Mouse (Mus musculus) midbrain, embryonic 13.5 days (tissue): ENCODE data around the gene Gm11549. TPM values are rescaled to one million over a fixed set of nuclear protein-coding genes. Genes with fewer than 3 reads are reported as not detected.
A peak's percentile ranks its signal among the peaks of the same experiment; 100 is the strongest.

ENCODE experiments used
- ATAC-seq: fragments of 200-750 bp; cut with Nextera tagmentation; 2 replicates; pipeline ENCODE4 v1.8.0; 2017; ENCODE audit warnings: mild to moderate bottlenecking, moderate TSS enrichment, moderate library complexity
- H3K27ac ChIP-seq: fragments of 300-500 bp; sonication (generic); 2 replicates; pipeline ENCODE4 v1.5.1; 2015; ENCODE audit warnings: inconsistent platforms, mild to moderate bottlenecking, moderate library complexity
- H3K27me3 ChIP-seq: fragments of 300-500 bp; sonication (generic); 2 replicates; pipeline ENCODE4 v1.6.1; 2015; ENCODE audit warnings: mild to moderate bottlenecking, inconsistent platforms
- H3K36me3 ChIP-seq: fragments of 300-500 bp; sonication (generic); 2 replicates; pipeline ENCODE4 v1.6.1; 2015; ENCODE audit warnings: mild to moderate bottlenecking, inconsistent platforms
- H3K4me1 ChIP-seq: fragments of 300-500 bp; sonication (generic); replicated peaks from 2 replicates; pipeline ENCODE4 v1.6.1; 2015; ENCODE audit warnings: inconsistent platforms
- H3K4me2 ChIP-seq: fragments of 300-500 bp; sonication (generic); replicated peaks from 2 replicates; pipeline ENCODE4 v1.6.1; 2015; ENCODE audit warnings: moderate library complexity, mild to moderate bottlenecking, inconsistent platforms
- H3K4me3 ChIP-seq: fragments of 300-500 bp; sonication (generic); replicated peaks from 2 replicates; pipeline ENCODE4 v1.5.1; 2015; ENCODE audit warnings: mild to moderate bottlenecking, inconsistent platforms
- H3K9ac ChIP-seq: fragments of 300-500 bp; sonication (generic); replicated peaks from 2 replicates; pipeline ENCODE4 v1.6.1; 2015; ENCODE audit warnings: mild to moderate bottlenecking, inconsistent platforms
- H3K9me3 ChIP-seq: fragments of 300-500 bp; sonication (generic); 2 replicates; pipeline ENCODE4 v1.6.1; 2016; ENCODE audit warnings: mild to moderate bottlenecking, inconsistent platforms
- WGBS: fragments of 180-500 bp; shearing (Covaris S2); methylation state at CpG from one replicate; pipeline ENCODE4 v1.1.7; 2015; 5-methylcytosine and 5-hydroxymethylcytosine counted together
- polyA plus RNA-seq: library from polyadenylated mRNA; unstranded; fragments of >200 nt; fragmentation: Nextera tagmentation; extraction: Ambion mirVana; gene quantifications from 2 replicates; pipeline ENCODE4 v1.2.1, GENCODE M21; 2015

Gene Gm11549
- polyA plus RNA-seq: 0.52 and 0.71 TPM in 2 replicates

GRCm38 (mm10) chr3:36521073-36522060 lies at the start of gene Gm11549:
Gm11549 (minus strand) TSS chr3:36521813.
- H3K27ac ChIP-seq: no peak within 1 kb of the TSS
- WGBS: under 1% methylated on average over 51 of the region's 51 CpGs

GRCm38 (mm10) chr3:36569836-36570235 lies 48.2 kb upstream of the Gm11549 start:
- no peak for ATAC-seq
- Histone ChIP-seq H3K36me3 (peaks cover 42% of the 10 kb centered on the region), H3K9me3 (no peaks in the 10 kb centered on the region), H3K4me1 (peaks cover 29% of the 10 kb centered on the region), H3K9ac (peak overlapping the region; percentile 73; the same call in 1 of the 2 replicates), H3K4me3 (peak overlapping the region; percentile 80), H3K4me2 (peak overlapping the region; percentile 100), H3K27me3 (no peaks in the 10 kb centered on the region), H3K27ac (no peak overlapping the region)
- 87% methylated on average over 5 of the region's 5 CpGs for WGBS

More at GRCm38 (mm10) chr3:36521073-36522060, at the start of gene Gm11549:
- Histone ChIP-seq H3K27me3 (peaks cover 27% of the 10 kb centered on the region), H3K4me1 (peaks cover 16% of the 10 kb centered on the region), H3K9ac (peak within 1 kb of the TSS; percentile 75), H3K36me3 (no peaks in the 10 kb centered on the region), H3K4me3 (peak within 1 kb of the TSS; percentile 66), H3K4me2 (peak within 1 kb of the TSS; percentile 96), H3K9me3 (no peaks in the 10 kb centered on the region)
- ATAC-seq: peak; percentile 80

GRCm38 (mm10) chr3:36563666-36564065 lies 42.1 kb upstream of the Gm11549 start:
- Histone ChIP-seq H3K36me3 (peaks cover 86% of the 10 kb centered on the region), H3K4me3 (no peak overlapping the region), H3K27ac (no peak overlapping the region), H3K9me3 (no peaks in the 10 kb centered on the region), H3K9ac (no peak overlapping the region), H3K4me2 (no peak overlapping the region), H3K27me3 (no peaks in the 10 kb centered on the region), H3K4me1 (no peaks in the 10 kb centered on the region)
- no peak for ATAC-seq
- 94% methylated on average over 3 of the region's 3 CpGs for WGBS

- Histone ChIP-seq H3K36me3 (peaks cover 88% of the 10 kb centered on the region), H3K4me1 (no peaks in the 10 kb centered on the region), H3K27ac (no peak overlapping the region), H3K9me3 (no peaks in the 10 kb centered on the region), H3K4me2 (no peak overlapping the region), H3K9ac (no peak overlapping the region), H3K27me3 (no peaks in the 10 kb centered on the region), H3K4me3 (no peak overlapping the region)
- WGBS: 87% methylated on average over 4 of the region's 4 CpGs
- ATAC-seq: no peak
These were observed 38.0 kb upstream of the Gm11549 start for GRCm38 (mm10) chr3:36559606-36560005.

- no peaks in the 10 kb centered on the region for H3K27me3 ChIP-seq
- H3K4me3 ChIP-seq: no peak overlapping the region
- ATAC-seq: no peak
- H3K9ac ChIP-seq: no peak overlapping the region
- H3K4me1 ChIP-seq: peaks cover 9% of the 10 kb centered on the region
- no peak overlapping the region for H3K4me2 ChIP-seq
- WGBS: 97% methylated on average over 1 of the region's 1 CpGs
- no peak overlapping the region for H3K27ac ChIP-seq
- peaks cover 75% of the 10 kb centered on the region for H3K36me3 ChIP-seq
- no peaks in the 10 kb centered on the region for H3K9me3 ChIP-seq
These were observed 36.0 kb upstream of the Gm11549 start for GRCm38 (mm10) chr3:36557601-36558000.

- H3K9me3 ChIP-seq: no peaks in the 10 kb centered on the region
- peak within 1 kb of the TSS; percentile 79 for H3K27ac ChIP-seq
- under 1% methylated on average over 39 of the region's 39 CpGs for WGBS
- ATAC-seq: peak; percentile 98
- H3K4me1 ChIP-seq: peaks cover 20% of the 10 kb centered on the region
- peak within 1 kb of the TSS; percentile 78 for H3K9ac ChIP-seq
- H3K4me2 ChIP-seq: peak within 1 kb of the TSS; percentile 65
- H3K27me3 ChIP-seq: no peaks in the 10 kb centered on the region
- peak within 1 kb of the TSS; percentile 69 for H3K4me3 ChIP-seq
- H3K36me3 ChIP-seq: peaks cover 34% of the 10 kb centered on the region
These were observed 30.9 kb upstream of the Gm11549 start, which contains the start of gene Exosc9 for GRCm38 (mm10) chr3:36552406-36553047. Exosc9 (plus strand) TSS chr3:36552606.

- Histone ChIP-seq H3K27ac (peak overlapping the region; percentile 79), H3K27me3 (no peaks in the 10 kb centered on the region), H3K4me3 (peak overlapping the region; percentile 69), H3K9me3 (no peaks in the 10 kb centered on the region), H3K4me1 (peaks cover 20% of the 10 kb centered on the region), H3K9ac (peak overlapping the region; percentile 78), H3K4me2 (peak overlapping the region; percentile 65), H3K36me3 (peaks cover 28% of the 10 kb centered on the region)
- ATAC-seq: peak; percentile 79
- 13% methylated on average over 12 of the region's 12 CpGs for whole genome bisulfite sequencing
These were observed 30.3 kb upstream of the Gm11549 start for GRCm38 (mm10) chr3:36551851-36552384.

GRCm38 (mm10) chr3:36551343-36551742 lies 29.7 kb upstream of the Gm11549 start:
- Histone ChIP-seq H3K4me1 (peaks cover 20% of the 10 kb centered on the region), H3K4me3 (peak overlapping the region; percentile 69), H3K27ac (peak overlapping the region; percentile 79), H3K27me3 (no peaks in the 10 kb centered on the region), H3K9me3 (no peaks in the 10 kb centered on the region), H3K9ac (peak overlapping the region; percentile 78), H3K36me3 (peaks cover 23% of the 10 kb centered on the region), H3K4me2 (peak overlapping the region; percentile 65)
- ATAC-seq: peak; percentile 34
- WGBS: under 1% methylated on average over 9 of the region's 9 CpGs

- ATAC-seq: no peak
- H3K4me1 ChIP-seq: no peaks in the 10 kb centered on the region
- H3K4me3 ChIP-seq: no peak overlapping the region
- no peaks in the 10 kb centered on the region for H3K36me3 ChIP-seq
- no peaks in the 10 kb centered on the region for H3K27me3 ChIP-seq
- H3K4me2 ChIP-seq: no peak overlapping the region
- 79% methylated on average over 3 of the region's 3 CpGs for WGBS
- no peak overlapping the region for H3K9ac ChIP-seq
- no peak overlapping the region for H3K27ac ChIP-seq
- no peaks in the 10 kb centered on the region for H3K9me3 ChIP-seq
These were observed 23.3 kb upstream of the Gm11549 start for GRCm38 (mm10) chr3:36544961-36545360.

- Histone ChIP-seq H3K4me3 (no peak overlapping the region), H3K4me1 (no peaks in the 10 kb centered on the region), H3K36me3 (no peaks in the 10 kb centered on the region), H3K27me3 (no peaks in the 10 kb centered on the region), H3K27ac (no peak overlapping the region), H3K4me2 (no peak overlapping the region), H3K9ac (no peak overlapping the region), H3K9me3 (no peaks in the 10 kb centered on the region)
- WGBS: 90% methylated on average over 2 of the region's 2 CpGs
- no peak for ATAC-seq
These were observed 19.8 kb upstream of the Gm11549 start for GRCm38 (mm10) chr3:36541399-36541798.

GRCm38 (mm10) chr3:36540756-36541155 lies 19.1 kb upstream of the Gm11549 start:
- 81% methylated on average over 2 of the region's 2 CpGs for WGBS
- Histone ChIP-seq H3K4me3 (no peak overlapping the region), H3K9ac (no peak overlapping the region), H3K27me3 (no peaks in the 10 kb centered on the region), H3K4me1 (no peaks in the 10 kb centered on the region), H3K9me3 (no peaks in the 10 kb centered on the region), H3K27ac (no peak overlapping the region), H3K4me2 (no peak overlapping the region), H3K36me3 (no peaks in the 10 kb centered on the region)
- no peak for ATAC-seq
